Mouse (Mus musculus) forebrain, embryonic 11.5 days (tissue): ENCODE data around the gene Pla2g15. TPM values are rescaled to one million over a fixed set of nuclear protein-coding genes. Genes with fewer than 3 reads are reported as not detected.
"Not testable (repeated sequence)": the region's sequence is repeated elsewhere in the genome, so short reads cannot be mapped to it uniquely, and the experiment has no call there.

Experiments
- ATAC-seq: fragments of 200-750 bp; cut with Nextera tagmentation; replicated peaks from 2 replicates; pipeline ENCODE4 v1.8.0; 2017; ENCODE audit warnings: moderate TSS enrichment; ENCODE audit not compliant: low FRiP score
- DNase-seq: peaks from one replicate; pipeline ENCODE4 v3.0.0-alpha.2; 2017; ENCODE audit warnings: low spot score
- H3K27ac ChIP-seq: fragments of 300-500 bp; sonication (generic); 2 replicates; pipeline ENCODE4 v1.5.1; 2014; ENCODE audit warnings: low read depth, low read length
- H3K27me3 ChIP-seq: fragments of 300-500 bp; sonication (generic); 2 replicates; pipeline ENCODE4 v1.6.1; 2014; ENCODE audit warnings: mild to moderate bottlenecking, low read length, mixed read lengths; ENCODE audit not compliant: control insufficient read depth, insufficient read depth
- H3K36me3 ChIP-seq: fragments of 300-500 bp; sonication (generic); 2 replicates; pipeline ENCODE4 v1.6.1; 2014; ENCODE audit warnings: mild to moderate bottlenecking, low read length, moderate library complexity, mixed read lengths; ENCODE audit not compliant: control insufficient read depth, insufficient read depth
- H3K4me1 ChIP-seq: fragments of 300-500 bp; sonication (generic); replicated peaks from 2 replicates; pipeline ENCODE4 v1.6.1; 2014; ENCODE audit warnings: low read length, mixed read lengths; ENCODE audit not compliant: control insufficient read depth, insufficient read depth
- H3K4me2 ChIP-seq: fragments of 300-500 bp; sonication (generic); 2 replicates; pipeline ENCODE4 v1.6.1; 2014; ENCODE audit warnings: low read depth, mild to moderate bottlenecking, low read length, moderate library complexity, mixed read lengths; ENCODE audit not compliant: severe bottlenecking
- H3K4me3 ChIP-seq: fragments of 300-500 bp; sonication (generic); 2 replicates; pipeline ENCODE4 v1.5.1; 2014; ENCODE audit warnings: low read depth, low read length
- H3K9ac ChIP-seq: fragments of 300-500 bp; sonication (generic); 2 replicates; pipeline ENCODE4 v1.6.1; 2014; ENCODE audit warnings: low read length
- H3K9me3 ChIP-seq: fragments of 300-500 bp; sonication (generic); 2 replicates; pipeline ENCODE4 v1.6.1; 2016; ENCODE audit warnings: low read length, mixed read lengths; ENCODE audit not compliant: control insufficient read depth
- WGBS: fragments of 180-500 bp; shearing (Covaris S2); extraction: QIAGEN DNeasy Blood & Tissue Kit; methylation state at CpG from one replicate; pipeline ENCODE4 v1.1.7; 2014; 5-methylcytosine and 5-hydroxymethylcytosine counted together
- polyA plus RNA-seq: library from polyadenylated mRNA; unstranded; fragments of >200 nt; fragmentation: Nextera tagmentation; extraction: Ambion mirVana; gene quantifications from 2 replicates; pipeline ENCODE4 v1.2.1, GENCODE M21; 2014

The Pla2g15 gene
- polyA plus RNA-seq, 1 experiment from 2014 or later, result 7.1 TPM

- ATAC-seq (no peak), DNase-seq (no peak)
- Histone ChIP-seq H3K4me2 (no peak overlapping the region), H3K27me3 (no peaks in the 10 kb centered on the region), H3K4me1 (no peaks in the 10 kb centered on the region), H3K4me3 (no peak overlapping the region), H3K9me3 (no peaks in the 10 kb centered on the region), H3K27ac (no peak overlapping the region), H3K9ac (no peak overlapping the region), H3K36me3 (peaks cover 5% of the 10 kb centered on the region; the same call in 1 of the 2 replicates)
- WGBS, result 93% methylated on average over 3 of the region's 3 CpGs
Measured at GRCm38 (mm10) chr8:106186394-106186793, 36.2 kb downstream of the Pla2g15 start.

- 94% methylated on average over 4 of the region's 4 CpGs for WGBS
- Histone ChIP-seq H3K27me3 (no peaks in the 10 kb centered on the region), H3K9me3 (no peaks in the 10 kb centered on the region), H3K27ac (no peak overlapping the region), H3K9ac (no peak overlapping the region), H3K4me3 (no peak overlapping the region), H3K4me2 (no peak overlapping the region), H3K4me1 (no peaks in the 10 kb centered on the region), H3K36me3 (peaks cover 5% of the 10 kb centered on the region; the same call in 1 of the 2 replicates)
- DNase-seq (no peak), ATAC-seq (no peak)
Measured at GRCm38 (mm10) chr8:106189162-106189561, 39.0 kb downstream of the Pla2g15 start.

GRCm38 (mm10) chr8:106191639-106192038 is 41.4 kb downstream of the Pla2g15 start:
- H3K27me3 ChIP-seq, result no peaks in the 10 kb centered on the region
- no peak overlapping the region for H3K4me3 ChIP-seq
- DNase-seq (no peak), ATAC-seq (no peak)
- no peak overlapping the region for H3K4me2 ChIP-seq
- peaks cover 7% of the 10 kb centered on the region; the same call in 1 of the 2 replicates for H3K36me3 ChIP-seq
- no peak overlapping the region for H3K27ac ChIP-seq
- H3K9ac ChIP-seq, result no peak overlapping the region
- no peaks in the 10 kb centered on the region for H3K9me3 ChIP-seq
- H3K4me1 ChIP-seq, result no peaks in the 10 kb centered on the region
- 97% methylated on average over 5 of the region's 5 CpGs for WGBS

DNA sequence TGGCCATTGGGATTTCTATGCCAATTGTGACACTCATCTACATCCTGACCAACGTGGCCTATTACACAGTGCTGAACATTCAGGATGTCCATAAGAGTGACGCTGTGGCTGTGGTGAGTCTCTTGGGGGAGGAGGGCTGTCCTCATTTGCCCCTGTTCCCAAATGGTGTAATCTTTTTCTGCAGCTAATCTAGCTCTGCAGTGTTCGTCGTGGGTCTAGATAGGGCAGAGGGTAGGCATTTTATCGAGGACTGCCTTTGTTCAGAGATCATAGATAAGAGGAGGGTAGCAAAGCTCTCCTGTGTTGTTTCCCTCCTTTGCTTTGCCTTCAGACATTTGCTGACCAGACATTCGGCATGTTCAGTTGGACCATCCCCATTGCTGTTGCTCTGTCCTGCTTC is 43.0 kb downstream of the Pla2g15 start:
- no peak overlapping the region for H3K9ac ChIP-seq
- ATAC-seq, result no peak
- no peak for DNase-seq
- no peaks in the 10 kb centered on the region for H3K27me3 ChIP-seq
- no peaks in the 10 kb centered on the region for H3K4me1 ChIP-seq
- no peak overlapping the region for H3K4me2 ChIP-seq
- H3K4me3 ChIP-seq, result no peak overlapping the region
- no peak overlapping the region for H3K27ac ChIP-seq
- 92% methylated on average over 6 of the region's 6 CpGs for WGBS
- H3K36me3 ChIP-seq, result peaks cover 2% of the 10 kb centered on the region; the same call in 1 of the 2 replicates
- no peaks in the 10 kb centered on the region for H3K9me3 ChIP-seq

DNA sequence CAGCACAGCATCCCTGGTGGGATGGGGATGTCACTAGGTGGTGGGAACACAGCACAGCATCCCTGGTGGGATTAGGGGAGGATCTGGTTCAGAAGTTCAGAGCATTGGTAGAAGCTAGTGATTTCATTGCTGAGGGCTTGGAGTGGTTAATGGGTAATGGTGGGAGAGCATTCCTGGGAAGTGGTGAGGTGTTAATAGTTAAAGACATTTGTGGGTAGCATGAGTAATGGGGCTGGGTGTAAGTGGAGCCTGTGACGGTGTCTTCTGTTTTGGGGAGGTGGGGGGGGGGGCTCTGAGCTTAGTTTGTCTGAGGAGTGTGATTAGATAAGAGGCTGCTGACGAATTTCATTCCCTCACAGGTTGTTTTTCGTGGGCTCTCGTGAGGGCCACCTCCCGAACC is 43.9 kb downstream of the Pla2g15 start:
- 95% methylated on average over 5 of the region's 5 CpGs for WGBS

DNA sequence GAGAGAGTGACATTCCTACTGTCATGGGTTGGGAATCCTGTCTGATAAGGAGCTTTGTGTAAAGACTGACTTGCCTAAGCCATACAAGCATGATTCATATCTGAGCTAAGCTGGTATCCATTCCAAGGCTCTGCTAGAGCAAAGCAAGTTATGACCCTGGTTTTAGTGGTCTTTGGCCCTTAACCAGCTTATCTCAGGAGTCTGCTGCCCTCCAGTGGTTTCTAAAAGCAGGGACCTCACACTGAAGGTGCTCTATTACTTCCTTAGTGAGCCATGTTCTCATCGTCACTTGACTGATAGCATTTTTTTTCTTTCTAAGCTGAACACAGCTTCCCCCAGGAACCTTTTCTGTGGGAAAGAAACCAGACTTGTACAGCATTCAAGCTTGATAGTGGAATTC is 48.5 kb downstream of the Pla2g15 start:
- Histone ChIP-seq H3K4me3 (no peak overlapping the region), H3K9ac (no peak overlapping the region), H3K9me3 (no peaks in the 10 kb centered on the region), H3K4me1 (no peaks in the 10 kb centered on the region), H3K27ac (no peak overlapping the region), H3K36me3 (peaks cover 5% of the 10 kb centered on the region; the same call in 1 of the 2 replicates), H3K4me2 (no peak overlapping the region), H3K27me3 (no peaks in the 10 kb centered on the region)
- ATAC-seq (no peak), DNase-seq (no peak)
- WGBS, result 9% methylated on average over 1 of the region's 1 CpGs

More for the DNA sequence above, 43.9 kb downstream of the Pla2g15 start:
- no peaks in the 10 kb centered on the region for H3K9me3 ChIP-seq
- ATAC-seq (no peak), DNase-seq (no peak)
- H3K4me3 ChIP-seq, result no peak overlapping the region
- H3K36me3 ChIP-seq, result peaks cover 2% of the 10 kb centered on the region; the same call in 1 of the 2 replicates
- H3K27me3 ChIP-seq, result no peaks in the 10 kb centered on the region
- no peaks in the 10 kb centered on the region for H3K4me1 ChIP-seq
- no peak overlapping the region for H3K9ac ChIP-seq
- H3K27ac ChIP-seq, result no peak overlapping the region
- H3K4me2 ChIP-seq, result no peak overlapping the region

DNA sequence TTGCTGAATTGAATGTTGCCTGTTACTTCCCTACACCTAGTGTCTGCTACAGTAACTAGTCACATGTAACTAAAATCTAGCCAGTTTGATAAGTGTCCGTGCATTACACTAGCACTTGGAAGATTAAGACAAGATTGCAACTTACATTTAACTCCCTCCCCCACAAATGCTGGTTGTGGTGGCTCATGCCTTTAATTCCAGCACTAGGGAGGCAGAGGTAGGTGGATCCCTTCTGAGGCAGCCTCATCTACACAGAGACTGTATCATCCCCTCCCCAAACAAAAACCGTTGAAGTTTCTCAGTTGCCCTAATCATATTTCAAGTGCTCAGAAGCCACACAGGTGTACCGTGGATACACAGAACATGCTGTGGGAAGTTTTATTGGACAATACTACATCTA is 49.4 kb downstream of the Pla2g15 start:
- H3K4me1 ChIP-seq, H3K27me3 ChIP-seq, H3K36me3 ChIP-seq, H3K9ac ChIP-seq, DNase-seq, H3K4me3 ChIP-seq, H3K9me3 ChIP-seq, H3K4me2 ChIP-seq, ATAC-seq, H3K27ac ChIP-seq: not testable (repeated sequence)
- WGBS, result 89% methylated on average over 3 of the region's 3 CpGs

DNA sequence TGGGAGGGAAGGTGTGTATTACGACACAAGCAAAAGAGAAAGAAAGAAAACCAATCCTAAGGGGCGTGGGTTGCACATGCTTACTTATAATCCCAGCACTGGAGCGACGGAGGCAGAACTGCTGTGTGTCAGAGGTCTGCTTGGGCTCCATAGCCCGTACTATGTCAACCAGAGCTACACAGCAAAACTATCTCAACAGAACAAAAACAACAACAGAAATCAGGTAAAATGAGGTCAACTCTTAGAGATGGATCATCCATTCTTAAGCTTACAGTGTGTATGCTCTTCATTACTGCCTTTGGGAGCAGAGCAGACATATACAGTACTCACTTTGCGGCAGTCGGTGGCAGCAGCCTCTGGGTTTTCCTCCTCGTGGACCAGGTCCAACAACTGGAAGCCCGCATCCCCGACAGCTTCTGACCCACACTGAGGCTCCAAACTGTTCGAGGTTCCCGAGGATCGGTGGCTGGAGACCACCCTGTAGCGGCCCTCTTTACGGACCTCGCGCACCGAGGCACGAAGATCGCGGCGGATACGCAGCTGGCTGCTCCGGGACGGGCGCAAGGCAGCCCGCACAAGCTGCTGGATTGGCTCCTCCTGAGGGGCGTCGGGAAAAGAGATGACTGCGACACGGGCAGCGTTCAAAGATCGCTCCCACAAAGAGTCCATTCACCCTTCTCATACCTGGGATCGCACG is 60.0 kb downstream of the Pla2g15 start:
- WGBS, result under 1% methylated on average over 35 of the region's 35 CpGs
- Histone ChIP-seq H3K4me3 (peak overlapping the region; percentile 85), H3K27ac (peak overlapping the region; percentile 88), H3K27me3 (no peaks in the 10 kb centered on the region), H3K4me1 (peaks cover 8% of the 10 kb centered on the region; the same call in 1 of the 2 replicates), H3K9me3 (no peaks in the 10 kb centered on the region), H3K9ac (peak overlapping the region; percentile 89), H3K4me2 (peak overlapping the region; percentile 84), H3K36me3 (peaks cover 2% of the 10 kb centered on the region; the same call in 1 of the 2 replicates)
- peak; percentile 75 for ATAC-seq
- DNase-seq, result no peak
